Mouse (Mus musculus) thymus, adult 2 months (tissue): ENCODE data around the gene Gna15. TPM values are rescaled to one million over a fixed set of nuclear protein-coding genes. Genes with fewer than 3 reads are reported as not detected.

ENCODE experiments used
- DNase-seq: peaks from one replicate; pipeline ENCODE4 v3.0.0; 2021
- H3K27ac ChIP-seq: fragments of 200-500 bp; 2 replicates; pipeline ENCODE4 v1.5.1; 2012; ENCODE audit warnings: low read length, control low read depth; ENCODE audit not compliant: control insufficient read depth, insufficient read depth
- H3K27me3 ChIP-seq: fragments of 200-500 bp; 2 replicates; pipeline ENCODE4 v1.6.1; 2012; ENCODE audit warnings: mild to moderate bottlenecking, low read length, moderate library complexity, mixed read lengths; ENCODE audit not compliant: control insufficient read depth, insufficient read depth
- H3K36me3 ChIP-seq: fragments of 200-500 bp; 2 replicates; pipeline ENCODE4 v1.6.1; 2012; ENCODE audit warnings: mild to moderate bottlenecking, low read length, moderate library complexity; ENCODE audit not compliant: control insufficient read depth, insufficient read depth
- H3K4me1 ChIP-seq: fragments of 200-500 bp; replicated peaks from 2 replicates; pipeline ENCODE4 v1.6.1; 2012; ENCODE audit warnings: low read length; ENCODE audit not compliant: control insufficient read depth, insufficient read depth
- H3K4me3 ChIP-seq: fragments of 200-500 bp; 2 replicates; pipeline ENCODE4 v1.5.1; 2012; ENCODE audit warnings: mild to moderate bottlenecking, low read length, control low read depth, moderate library complexity; ENCODE audit not compliant: control insufficient read depth, insufficient read depth
- CTCF ChIP-seq: fragments of 200-500 bp; IDR thresholded peaks from 2 replicates; pipeline ENCODE4 v1.5.1; 2012; ENCODE audit warnings: mild to moderate bottlenecking, control low read depth, low read length, moderate library complexity, borderline replicate concordance; ENCODE audit not compliant: control insufficient read depth, poor library complexity, insufficient read depth; ENCODE audit errors: extremely low read depth
- POLR2A ChIP-seq: fragments of 200-500 bp; IDR thresholded peaks from 2 replicates; pipeline ENCODE4 v1.6.1; 2012; ENCODE audit warnings: mild to moderate bottlenecking, low read length, control low read depth, moderate library complexity; ENCODE audit not compliant: control insufficient read depth, poor library complexity, insufficient read depth; ENCODE audit errors: extremely low read depth
- WGBS: fragments of 180-500 bp; shearing (Covaris S2); methylation state at CpG from one replicate; pipeline ENCODE4 v1.1.7; 2018; 5-methylcytosine and 5-hydroxymethylcytosine counted together
- polyA plus RNA-seq: library from polyadenylated mRNA; depleted of rRNA; stranded (reverse); fragments of >200 nt; gene quantifications from 2 replicates; pipeline ENCODE4 v1.2.3, GENCODE M21; 2012

The Gna15 gene
- polyA plus RNA-seq, 1 experiment, result 10.6 TPM

GRCm38 (mm10) chr10:81507095-81507494, 16.9 kb downstream of the Gna15 start:
- Histone ChIP-seq H3K4me1 (peaks cover 25% of the 10 kb centered on the region), H3K27ac (no peak overlapping the region), H3K4me3 (no peak overlapping the region), H3K36me3 (no peaks in the 10 kb centered on the region), H3K27me3 (no peaks in the 10 kb centered on the region)
- DNase-seq, result no peak
- 92% methylated on average over 6 of the region's 6 CpGs for WGBS
- no peak for TF ChIP-seq POLR2A
- no peak for TF ChIP-seq CTCF

- TF ChIP-seq CTCF (no peak), POLR2A (no peak)
- no peaks in the 10 kb centered on the region for H3K36me3 ChIP-seq
- H3K27ac ChIP-seq, result no peak overlapping the region
- H3K27me3 ChIP-seq, result no peaks in the 10 kb centered on the region
- DNase-seq, result no peak
- H3K4me3 ChIP-seq, result no peak overlapping the region
- whole genome bisulfite sequencing, result 77% methylated on average over 15 of the region's 15 CpGs
- H3K4me1 ChIP-seq, result peaks cover 14% of the 10 kb centered on the region
Measured at GRCm38 (mm10) chr10:81505016-81505664, 18.9 kb downstream of the Gna15 start.

- TF ChIP-seq POLR2A (no peak), CTCF (peak; percentile 99)
- Histone ChIP-seq H3K27me3 (no peaks in the 10 kb centered on the region), H3K36me3 (no peaks in the 10 kb centered on the region), H3K27ac (no peak overlapping the region), H3K4me3 (no peak overlapping the region), H3K4me1 (peaks cover 20% of the 10 kb centered on the region)
- DNase-seq, result peak; percentile 93
- 25% methylated on average over 36 of the region's 36 CpGs for WGBS
Measured at GRCm38 (mm10) chr10:81502658-81503057, 21.4 kb downstream of the Gna15 start.

- TF ChIP-seq POLR2A (no peak), CTCF (no peak)
- Histone ChIP-seq H3K4me1 (peaks cover 22% of the 10 kb centered on the region), H3K27ac (no peak overlapping the region), H3K27me3 (no peaks in the 10 kb centered on the region), H3K36me3 (no peaks in the 10 kb centered on the region), H3K4me3 (no peak overlapping the region)
- no peak for DNase-seq
- 98% methylated on average over 5 of the region's 5 CpGs for WGBS
Measured at GRCm38 (mm10) chr10:81501863-81502262, 22.2 kb downstream of the Gna15 start.

- H3K27ac ChIP-seq, result peak within 1 kb of the TSS; percentile 81
- peaks cover 30% of the 10 kb centered on the region for H3K4me1 ChIP-seq
- no peak for TF ChIP-seq POLR2A
- no peak for TF ChIP-seq CTCF
- no peaks in the 10 kb centered on the region for H3K27me3 ChIP-seq
- 73% methylated on average over 3 of the region's 3 CpGs for WGBS
- no peak for DNase-seq
- H3K36me3 ChIP-seq, result no peaks in the 10 kb centered on the region
- H3K4me3 ChIP-seq, result peak within 1 kb of the TSS; percentile 69
Measured at GRCm38 (mm10) chr10:81500032-81500431, 24.0 kb downstream of the Gna15 start, which contains the start of gene S1pr4. S1pr4 (minus strand) TSS chr10:81500132.

- no peak for TF ChIP-seq CTCF
- TF ChIP-seq POLR2A, result peak; percentile 71; the same call in 1 of the 2 replicates
- no peaks in the 10 kb centered on the region for H3K27me3 ChIP-seq
- H3K27ac ChIP-seq, result peak overlapping the region; percentile 81
- peak; percentile 85 for DNase-seq
- WGBS, result 3% methylated on average over 23 of the region's 23 CpGs
- no peaks in the 10 kb centered on the region for H3K36me3 ChIP-seq
- peak overlapping the region; percentile 69 for H3K4me3 ChIP-seq
- peaks cover 34% of the 10 kb centered on the region for H3K4me1 ChIP-seq
Measured at GRCm38 (mm10) chr10:81499250-81499901, 24.6 kb downstream of the Gna15 start.
